Mouse (Mus musculus) testis, adult 2 months (tissue): Measurements from ENCODE around the gene Maats1.

Experiments
- CTCF ChIP-seq: fragments of 200-500 bp; IDR thresholded peaks from 2 replicates; pipeline ENCODE4 v1.5.1; 2012; ENCODE audit warnings: low read depth, mild to moderate bottlenecking, inconsistent platforms, low read length, moderate library complexity; ENCODE audit not compliant: control insufficient read depth, insufficient read depth, insufficient replicate concordance
- POLR2A ChIP-seq: fragments of 200-500 bp; IDR thresholded peaks from 2 replicates; pipeline ENCODE4 v1.6.1; 2012; ENCODE audit warnings: low read depth, mild to moderate bottlenecking, inconsistent platforms, low read length, moderate library complexity; ENCODE audit not compliant: control insufficient read depth

DNA sequence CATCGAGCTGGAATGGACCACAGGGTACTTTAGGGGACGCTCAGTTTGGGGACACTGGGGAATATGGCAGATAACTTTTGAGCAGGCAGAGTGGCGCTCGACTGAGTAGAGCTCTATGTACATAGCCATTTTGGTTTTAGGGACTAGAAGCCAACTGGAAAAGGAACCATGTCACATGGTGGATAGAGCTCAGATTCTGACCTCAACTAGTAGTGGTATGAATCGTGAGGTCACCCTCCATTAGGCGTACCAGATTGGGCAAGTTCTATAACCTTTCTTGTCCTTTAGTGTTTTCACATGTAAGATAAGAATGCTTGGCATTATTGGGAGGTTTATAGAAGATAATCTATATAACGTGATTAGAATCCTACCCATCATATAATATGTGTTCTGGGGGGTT lies 48.4 kb upstream of the Maats1 start:
- TF ChIP-seq CTCF (no peak), POLR2A (no peak)
